Mouse (Mus musculus): ENCODE data around the gene Irf7. TPM values are rescaled to one million over a fixed set of nuclear protein-coding genes. Genes with fewer than 3 reads are reported as not detected.
"Not testable (repeated sequence)": the region's sequence is repeated elsewhere in the genome, so short reads cannot be mapped to it uniquely, and the experiment has no call there.

The Irf7 gene
- polyA plus RNA-seq, 1 experiment from 2014 or later = 0.46 TPM

DNA sequence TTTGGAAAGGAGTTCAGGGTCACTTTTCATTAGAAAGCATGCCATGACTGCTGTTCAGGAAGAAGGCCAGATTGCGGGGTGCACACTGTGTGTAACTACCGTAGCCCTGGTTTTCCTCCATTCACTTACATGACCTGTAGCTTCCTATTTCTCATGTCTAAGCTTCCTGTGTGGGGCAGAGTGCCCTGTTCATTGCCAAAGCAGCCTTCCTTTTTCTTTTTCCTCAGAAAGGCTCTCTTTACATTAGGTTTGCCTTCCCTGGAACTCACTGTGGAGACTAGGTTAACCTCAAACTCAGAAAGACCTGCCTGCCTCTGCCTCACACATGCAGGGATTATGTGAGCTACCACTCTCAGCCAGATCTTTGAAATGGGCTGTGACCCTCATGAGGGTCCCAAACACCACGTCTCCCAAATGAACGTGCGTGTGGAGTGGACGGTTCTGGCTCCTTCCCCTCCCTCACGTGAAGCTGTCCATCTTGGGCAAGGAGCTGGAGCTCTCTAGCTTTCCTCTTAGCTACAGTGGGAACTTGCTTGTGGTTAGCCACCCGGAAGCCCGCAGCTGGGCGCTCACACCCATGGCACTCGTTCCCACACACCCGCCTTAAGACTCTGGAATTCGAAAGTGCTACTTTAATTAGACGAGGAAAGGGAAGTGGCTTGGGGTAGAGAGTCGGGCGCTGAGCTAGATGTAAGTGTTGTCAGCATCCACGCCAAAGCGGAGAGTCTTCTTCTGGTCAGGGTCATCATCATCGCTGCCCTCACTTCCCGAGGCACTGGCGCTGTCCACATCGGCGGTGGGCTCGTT, 2.4 kb upstream of the Irf7 start:
- 78% methylated on average over 24 of the region's 24 CpGs for WGBS
- Histone ChIP-seq H3K9ac (replicated peaks; ENCODE audit: low read length) (no peak overlapping the region), H3K9me3 (replicated peaks; ENCODE audit: control insufficient read depth, low read length) (no peaks in the 10 kb centered on the region), H3K27me3 (ENCODE audit: control insufficient read depth, insufficient read depth, low read length) (no peaks in the 10 kb centered on the region), H3K4me1 (ENCODE audit: control insufficient read depth, insufficient read depth, low read length) (no peaks in the 10 kb centered on the region), H3K4me3 (ENCODE audit: low read depth, low read length) (no peak overlapping the region), H3K27ac (replicated peaks; ENCODE audit: low read depth, low read length) (no peak overlapping the region), H3K4me2 (ENCODE audit: low read depth, low read length) (no peak overlapping the region), H3K36me3 (replicated peaks; ENCODE audit: control insufficient read depth, insufficient read depth, low read depth, low read length) (no peaks in the 10 kb centered on the region)
- DNase-seq (ENCODE audit: low spot score) (no peak), ATAC-seq (replicated peaks; ENCODE audit: insufficient number of reproducible peaks, low FRiP score, low TSS enrichment, low read depth) (no peak)

DNA sequence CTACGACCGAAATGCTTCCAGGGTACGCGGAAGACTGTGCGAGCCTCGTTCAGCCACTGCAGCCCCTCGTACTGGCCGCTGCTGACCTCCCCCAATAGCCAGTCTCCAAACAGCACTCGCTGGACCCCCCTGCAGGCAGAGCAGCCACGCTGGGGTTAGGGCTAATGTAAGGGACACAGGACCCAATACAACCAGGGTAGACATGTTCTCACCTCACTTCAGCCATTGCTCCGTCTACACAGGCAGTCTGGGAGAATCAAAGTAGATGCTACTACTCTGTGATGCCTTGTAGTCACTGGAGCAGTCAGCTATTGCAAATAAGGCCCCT, 906 bp downstream of the Irf7 start:
- Histone ChIP-seq H3K4me3 (ENCODE audit: low read depth, low read length) (no peak overlapping the region), H3K27ac (replicated peaks; ENCODE audit: low read depth, low read length) (no peak overlapping the region), H3K27me3 (ENCODE audit: control insufficient read depth, insufficient read depth, low read length) (no peaks in the 10 kb centered on the region), H3K9me3 (replicated peaks; ENCODE audit: control insufficient read depth, low read length) (no peaks in the 10 kb centered on the region), H3K4me1 (ENCODE audit: control insufficient read depth, insufficient read depth, low read length) (no peaks in the 10 kb centered on the region), H3K36me3 (replicated peaks; ENCODE audit: control insufficient read depth, insufficient read depth, low read depth, low read length) (peaks cover 24% of the 10 kb centered on the region), H3K4me2 (ENCODE audit: low read depth, low read length) (no peak overlapping the region), H3K9ac (replicated peaks; ENCODE audit: low read length) (no peak overlapping the region)
- DNase-seq (ENCODE audit: low spot score) (no peak), ATAC-seq (replicated peaks; ENCODE audit: insufficient number of reproducible peaks, low FRiP score, low TSS enrichment, low read depth) (no peak)
- 38% methylated on average over 11 of the region's 11 CpGs for WGBS

DNA sequence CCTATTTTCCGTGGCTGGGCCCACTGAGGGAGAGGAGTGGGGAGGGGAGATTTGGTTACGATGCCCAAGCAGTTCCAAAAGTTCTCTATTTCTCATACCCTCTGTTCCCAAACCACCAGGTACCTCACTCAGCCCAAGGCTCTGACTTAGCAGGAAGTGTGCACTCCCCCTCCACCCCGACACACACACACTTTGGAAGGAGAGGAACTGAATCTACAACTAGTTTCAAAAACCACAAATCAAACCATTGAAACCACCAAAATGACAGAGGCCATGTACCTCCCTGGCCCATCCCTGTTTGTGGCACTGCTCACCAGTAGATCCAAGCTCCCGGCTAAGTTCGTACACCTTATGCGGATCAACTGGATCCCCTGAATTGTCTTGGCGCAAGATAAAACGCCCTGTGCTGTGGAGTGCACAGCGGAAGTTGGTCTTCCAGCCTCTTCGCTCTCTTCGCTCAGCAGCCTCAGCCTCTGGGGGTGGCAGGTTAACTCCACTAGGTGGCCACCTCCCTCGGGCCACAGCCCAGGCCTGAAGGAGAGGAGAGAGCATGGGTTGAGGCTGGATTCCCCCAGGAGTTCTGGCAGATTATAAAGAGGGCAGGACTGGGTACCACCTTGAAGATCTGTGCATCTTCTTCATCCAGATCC, 1.4 kb downstream of the Irf7 start:
- DNase-seq (ENCODE audit: low spot score) (peak; percentile 35), ATAC-seq (replicated peaks; ENCODE audit: insufficient number of reproducible peaks, low FRiP score, low TSS enrichment, low read depth) (0 out of 2 replicates have a peak, but pooled peaks have one; percentile 37)
- H3K27ac ChIP-seq (replicated peaks; ENCODE audit: low read depth, low read length) = no peak overlapping the region
- no peaks in the 10 kb centered on the region for H3K4me1 ChIP-seq (ENCODE audit: control insufficient read depth, insufficient read depth, low read length)
- H3K4me2 ChIP-seq (ENCODE audit: low read depth, low read length) = no peak overlapping the region
- H3K4me3 ChIP-seq (ENCODE audit: low read depth, low read length) = no peak overlapping the region
- peaks cover 28% of the 10 kb centered on the region for H3K36me3 ChIP-seq (replicated peaks; ENCODE audit: control insufficient read depth, insufficient read depth, low read depth, low read length)
- WGBS = 44% methylated on average over 12 of the region's 12 CpGs
- H3K27me3 ChIP-seq (ENCODE audit: control insufficient read depth, insufficient read depth, low read length) = no peaks in the 10 kb centered on the region
- H3K9ac ChIP-seq (replicated peaks; ENCODE audit: low read length) = no peak overlapping the region
- H3K9me3 ChIP-seq (replicated peaks; ENCODE audit: control insufficient read depth, low read length) = no peaks in the 10 kb centered on the region

- no peak overlapping the region for H3K27ac ChIP-seq (replicated peaks; ENCODE audit: low read depth, low read length)
- DNase-seq (ENCODE audit: low spot score) = no peak
- H3K4me3 ChIP-seq (ENCODE audit: low read depth, low read length) = no peak overlapping the region
- no peak overlapping the region for H3K4me2 ChIP-seq (ENCODE audit: low read depth, low read length)
- H3K9ac ChIP-seq (replicated peaks; ENCODE audit: low read length) = no peak overlapping the region
- H3K27me3 ChIP-seq (ENCODE audit: control insufficient read depth, insufficient read depth, low read length) = no peaks in the 10 kb centered on the region
- ATAC-seq (replicated peaks; ENCODE audit: insufficient number of reproducible peaks, low FRiP score, low TSS enrichment, low read depth) = no peak
- H3K4me1 ChIP-seq (ENCODE audit: control insufficient read depth, insufficient read depth, low read length) = no peaks in the 10 kb centered on the region
- peaks cover 34% of the 10 kb centered on the region for H3K36me3 ChIP-seq (replicated peaks; ENCODE audit: control insufficient read depth, insufficient read depth, low read depth, low read length)
- no peaks in the 10 kb centered on the region for H3K9me3 ChIP-seq (replicated peaks; ENCODE audit: control insufficient read depth, low read length)
- WGBS = 71% methylated on average over 11 of the region's 11 CpGs
Observed at GRCm38 (mm10) chr7:141264041-141264700, 2.1 kb downstream of the Irf7 start.

GRCm38 (mm10) chr7:141263640-141264039, 2.6 kb downstream of the Irf7 start:
- Histone ChIP-seq H3K9ac (replicated peaks; ENCODE audit: low read length) (no peak overlapping the region), H3K27ac (replicated peaks; ENCODE audit: low read depth, low read length) (no peak overlapping the region), H3K4me2 (ENCODE audit: low read depth, low read length) (no peak overlapping the region), H3K36me3 (replicated peaks; ENCODE audit: control insufficient read depth, insufficient read depth, low read depth, low read length) (peaks cover 38% of the 10 kb centered on the region), H3K4me3 (ENCODE audit: low read depth, low read length) (no peak overlapping the region), H3K4me1 (ENCODE audit: control insufficient read depth, insufficient read depth, low read length) (no peaks in the 10 kb centered on the region), H3K9me3 (replicated peaks; ENCODE audit: control insufficient read depth, low read length) (no peaks in the 10 kb centered on the region), H3K27me3 (ENCODE audit: control insufficient read depth, insufficient read depth, low read length) (no peaks in the 10 kb centered on the region)
- 85% methylated on average over 13 of the region's 13 CpGs for WGBS
- DNase-seq (ENCODE audit: low spot score) = no peak
- ATAC-seq (replicated peaks; ENCODE audit: insufficient number of reproducible peaks, low FRiP score, low TSS enrichment, low read depth) = no peak

DNA sequence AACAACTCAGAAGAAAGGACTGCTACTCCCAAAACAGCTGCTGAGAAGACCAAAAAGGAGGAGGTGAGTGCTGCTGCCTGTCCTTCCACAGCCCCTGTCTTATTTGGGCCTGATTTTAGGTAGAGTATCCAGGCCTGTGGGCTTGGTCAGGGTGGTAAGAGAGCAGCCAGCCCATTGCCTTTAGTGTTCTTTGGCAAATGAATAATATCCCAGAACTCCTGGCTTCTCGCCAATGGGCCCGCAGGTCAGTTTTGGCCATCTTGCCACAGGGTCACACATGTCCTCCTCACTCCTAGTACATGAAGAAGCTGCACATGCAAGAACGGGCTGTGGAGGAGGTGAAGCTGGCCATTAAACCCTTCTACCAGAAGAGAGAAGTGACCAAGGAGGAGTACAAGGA, 4.8 kb downstream of the Irf7 start:
- Histone ChIP-seq H3K9me3 (replicated peaks; ENCODE audit: control insufficient read depth, low read length) (no peaks in the 10 kb centered on the region), H3K4me1 (ENCODE audit: control insufficient read depth, insufficient read depth, low read length) (no peaks in the 10 kb centered on the region), H3K9ac (replicated peaks; ENCODE audit: low read length) (no peak overlapping the region), H3K4me3 (ENCODE audit: low read depth, low read length) (no peak overlapping the region), H3K36me3 (replicated peaks; ENCODE audit: control insufficient read depth, insufficient read depth, low read depth, low read length) (peaks cover 52% of the 10 kb centered on the region), H3K4me2 (ENCODE audit: low read depth, low read length) (no peak overlapping the region), H3K27me3 (ENCODE audit: control insufficient read depth, insufficient read depth, low read length) (no peaks in the 10 kb centered on the region), H3K27ac (replicated peaks; ENCODE audit: low read depth, low read length) (no peak overlapping the region)
- ATAC-seq (replicated peaks; ENCODE audit: insufficient number of reproducible peaks, low FRiP score, low TSS enrichment, low read depth) = no peak
- no peak for DNase-seq (ENCODE audit: low spot score)
- WGBS = 93% methylated on average over 3 of the region's 3 CpGs

DNA sequence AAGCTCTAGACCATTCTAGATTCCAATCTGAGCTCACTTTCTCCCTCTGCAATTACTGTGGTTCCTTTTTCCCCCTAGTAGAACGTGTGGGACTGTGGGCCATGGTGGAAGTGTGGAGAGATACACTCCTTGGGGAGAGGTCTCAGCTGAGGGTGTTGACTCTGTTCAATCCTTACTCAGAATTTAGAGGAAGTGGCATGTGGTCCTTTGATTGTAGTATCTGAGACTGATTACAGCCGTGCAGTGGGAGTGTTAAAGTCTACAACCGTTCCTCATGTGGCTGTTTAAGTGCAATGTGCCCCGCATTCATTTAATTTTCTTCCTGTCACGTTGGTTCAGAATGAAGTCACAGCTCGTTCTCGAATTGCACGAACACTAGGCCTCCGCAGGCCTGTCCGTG, 10.1 kb downstream of the Irf7 start:
- Histone ChIP-seq H3K4me3 (ENCODE audit: low read depth, low read length) (no peak overlapping the region), H3K9ac (replicated peaks; ENCODE audit: low read length) (no peak overlapping the region), H3K36me3 (replicated peaks; ENCODE audit: control insufficient read depth, insufficient read depth, low read depth, low read length) (peaks cover 36% of the 10 kb centered on the region), H3K27me3 (ENCODE audit: control insufficient read depth, insufficient read depth, low read length) (no peaks in the 10 kb centered on the region), H3K4me2 (ENCODE audit: low read depth, low read length) (no peak overlapping the region), H3K9me3 (replicated peaks; ENCODE audit: control insufficient read depth, low read length) (no peaks in the 10 kb centered on the region), H3K27ac (replicated peaks; ENCODE audit: low read depth, low read length) (no peak overlapping the region), H3K4me1 (ENCODE audit: control insufficient read depth, insufficient read depth, low read length) (no peaks in the 10 kb centered on the region)
- no peak for DNase-seq (ENCODE audit: low spot score)
- WGBS = 93% methylated on average over 10 of the region's 10 CpGs
- no peak for ATAC-seq (replicated peaks; ENCODE audit: insufficient number of reproducible peaks, low FRiP score, low TSS enrichment, low read depth)

- 94% methylated on average over 4 of the region's 4 CpGs for WGBS
- H3K9ac ChIP-seq (replicated peaks; ENCODE audit: low read length); ATAC-seq (replicated peaks; ENCODE audit: insufficient number of reproducible peaks, low FRiP score, low TSS enrichment, low read depth); H3K9me3 ChIP-seq (replicated peaks; ENCODE audit: control insufficient read depth, low read length); DNase-seq (ENCODE audit: low spot score); H3K4me2 ChIP-seq (ENCODE audit: low read depth, low read length); H3K4me1 ChIP-seq (ENCODE audit: control insufficient read depth, insufficient read depth, low read length); H3K4me3 ChIP-seq (ENCODE audit: low read depth, low read length); H3K27ac ChIP-seq (replicated peaks; ENCODE audit: low read depth, low read length); H3K27me3 ChIP-seq (ENCODE audit: control insufficient read depth, insufficient read depth, low read length): not testable (repeated sequence)
- peaks cover 16% of the 10 kb centered on the region for H3K36me3 ChIP-seq (replicated peaks; ENCODE audit: control insufficient read depth, insufficient read depth, low read depth, low read length)
Observed at GRCm38 (mm10) chr7:141250486-141250885, 15.8 kb downstream of the Irf7 start.

Data from embryonic facial prominence, embryonic 11.5 days (tissue).